Mouse (Mus musculus) gastrocnemius, postnatal 4 days (tissue): Measurements from ENCODE around the gene Klf13. TPM values are rescaled to one million over a fixed set of nuclear protein-coding genes. Genes with fewer than 3 reads are reported as not detected.

ENCODE experiments used
- DNase-seq, 2 experiments: peaks; one replicate each; pipeline ENCODE4 v3.0.0; 2021 to 2022; ENCODE audit warnings: low spot score in 2 of 2, mixed read lengths in 2 of 2
- total RNA-seq, 2 experiments: library from RNA; stranded (reverse); gene quantifications; 2 replicates each; pipeline ENCODE4 v1.2.3; 2021

The Klf13 gene
- total RNA-seq, 2 experiments from 2014 or later: 41.3 to 46.0 TPM

DNA sequence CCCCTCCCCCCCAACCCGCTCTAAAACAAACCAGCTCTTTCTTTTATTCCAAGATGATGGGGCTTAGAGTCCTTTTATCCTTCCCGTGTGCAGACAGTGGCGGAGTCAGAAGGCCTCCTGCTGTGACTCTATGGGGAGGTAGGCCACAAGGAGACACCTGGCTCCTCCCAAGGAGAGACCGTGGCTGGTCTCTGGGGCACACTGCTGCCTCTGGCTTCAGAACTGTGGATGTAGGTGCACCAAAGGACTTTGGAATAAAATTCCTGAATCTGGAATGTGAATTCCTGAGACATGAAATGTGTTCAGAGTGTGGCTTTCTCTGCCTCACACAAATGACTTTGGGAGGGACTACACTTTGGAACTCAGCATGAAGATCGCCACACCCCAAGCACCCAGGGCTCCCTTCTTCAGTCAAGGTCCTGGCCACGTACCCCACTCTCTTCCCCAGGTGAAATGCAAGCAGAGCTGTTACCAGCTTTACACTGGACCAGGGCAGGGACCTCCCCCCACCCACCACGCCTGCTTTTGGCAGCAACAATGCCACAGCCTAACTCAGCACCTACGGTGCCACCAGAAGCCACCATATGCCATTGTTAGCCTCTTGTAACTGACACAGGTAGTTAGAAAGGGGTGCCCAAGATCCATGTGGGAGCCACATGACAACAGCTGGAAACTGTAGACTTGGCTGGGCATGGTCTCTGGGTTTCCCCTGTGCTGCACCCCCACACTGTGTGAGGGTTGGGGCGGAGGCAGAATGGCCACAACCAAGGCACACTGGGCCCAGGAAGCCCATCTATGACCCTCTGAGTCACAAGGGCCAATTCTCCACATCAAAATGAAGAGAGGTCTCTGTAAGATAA, 49.4 kb downstream of the Klf13 start:
- DNase-seq: no peak

DNA sequence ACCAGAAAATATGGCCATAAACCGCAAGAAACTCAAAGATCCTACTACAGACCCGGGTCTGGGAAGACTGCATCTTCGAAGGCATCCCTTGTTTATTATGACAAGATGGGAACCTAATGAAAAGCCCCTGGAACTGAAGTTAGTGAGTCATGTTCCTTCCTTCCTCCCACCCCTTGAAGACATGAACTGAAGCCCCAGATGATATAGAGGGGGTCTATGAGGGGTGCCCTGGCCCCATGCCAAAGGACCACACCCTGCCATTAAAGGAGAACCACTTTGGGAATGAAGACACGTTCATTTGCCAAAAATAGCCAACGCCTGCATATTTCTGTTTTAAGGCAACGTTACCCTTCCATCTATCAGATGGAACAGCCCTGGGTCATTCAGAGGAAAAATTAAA, 50.0 kb downstream of the Klf13 start:
- no peak for DNase-seq

GRCm38 (mm10) chr7:63887602-63888123, 51.1 kb downstream of the Klf13 start:
- no peak for DNase-seq

DNA sequence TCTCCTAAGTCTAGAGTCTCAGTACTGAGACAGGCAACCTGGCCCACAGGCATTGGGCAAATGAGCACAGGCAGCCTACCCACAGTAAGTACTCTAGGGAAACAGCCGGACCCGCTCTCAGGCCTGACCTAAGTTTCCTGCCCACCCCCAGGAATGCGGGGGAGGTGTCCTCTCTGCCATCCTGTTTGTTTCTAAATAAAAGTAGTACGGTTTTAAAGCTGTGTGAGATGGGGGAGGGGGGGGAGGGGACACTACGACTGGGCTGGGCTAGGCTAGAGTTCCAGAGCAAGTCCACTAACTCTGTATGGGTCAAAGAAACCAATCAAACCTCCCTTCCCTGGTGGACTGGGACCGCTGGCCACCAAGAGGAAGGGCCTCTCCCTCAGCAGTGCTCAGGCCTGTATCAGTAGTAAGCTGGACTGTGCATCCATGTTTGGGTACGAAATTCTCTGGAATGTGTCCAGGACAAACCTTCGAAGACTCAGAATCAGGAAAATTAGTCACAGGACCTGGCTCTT, 51.6 kb downstream of the Klf13 start:
- DNase-seq: no peak

GRCm38 (mm10) chr7:63885025-63885424, 53.7 kb downstream of the Klf13 start:
- no peak for DNase-seq

DNA sequence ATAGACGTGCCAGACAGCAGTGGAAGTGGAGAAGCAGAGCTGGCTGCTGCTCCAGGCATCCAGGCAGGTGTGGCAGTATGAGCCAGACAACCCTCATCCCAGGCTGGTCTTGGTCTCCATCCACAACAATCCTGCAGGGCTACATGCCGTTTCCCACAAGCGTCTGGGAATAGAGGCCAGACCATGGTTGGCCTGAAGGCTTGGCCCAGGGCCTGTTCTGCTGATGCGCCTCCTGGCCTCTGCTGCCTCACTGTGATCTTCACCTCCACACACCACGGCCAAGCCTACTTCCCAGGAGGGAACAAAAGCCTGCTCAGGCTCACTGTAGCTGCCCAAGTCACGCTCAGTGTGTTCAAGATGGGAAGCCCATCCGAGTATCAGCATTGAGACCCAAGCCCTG, 56.0 kb downstream of the Klf13 start:
- no peak for DNase-seq

DNA sequence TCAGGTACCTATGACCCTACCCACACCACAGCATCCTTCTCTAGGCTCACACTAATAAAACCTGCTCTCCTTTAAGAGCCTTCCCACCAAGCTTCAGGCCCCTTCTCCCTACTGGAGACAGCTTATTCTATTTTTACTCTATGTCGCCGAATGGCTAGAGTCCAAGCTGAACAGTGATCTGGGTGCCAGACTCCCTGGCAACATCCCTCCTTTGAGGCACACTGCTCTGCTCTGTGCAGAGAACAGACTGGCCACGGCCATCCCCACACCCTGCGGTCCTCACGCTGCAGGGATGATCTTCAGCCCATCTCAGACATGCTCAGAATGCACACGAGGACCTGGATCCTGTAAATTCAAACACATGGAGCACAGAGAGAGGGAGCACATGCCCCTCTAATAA, 59.1 kb downstream of the Klf13 start:
- DNase-seq: no peak

GRCm38 (mm10) chr7:63877610-63878009, 61.1 kb downstream of the Klf13 start:
- no peak for DNase-seq

- DNase-seq: no peak
These were observed 62.1 kb downstream of the Klf13 start for GRCm38 (mm10) chr7:63876640-63877039.

DNA sequence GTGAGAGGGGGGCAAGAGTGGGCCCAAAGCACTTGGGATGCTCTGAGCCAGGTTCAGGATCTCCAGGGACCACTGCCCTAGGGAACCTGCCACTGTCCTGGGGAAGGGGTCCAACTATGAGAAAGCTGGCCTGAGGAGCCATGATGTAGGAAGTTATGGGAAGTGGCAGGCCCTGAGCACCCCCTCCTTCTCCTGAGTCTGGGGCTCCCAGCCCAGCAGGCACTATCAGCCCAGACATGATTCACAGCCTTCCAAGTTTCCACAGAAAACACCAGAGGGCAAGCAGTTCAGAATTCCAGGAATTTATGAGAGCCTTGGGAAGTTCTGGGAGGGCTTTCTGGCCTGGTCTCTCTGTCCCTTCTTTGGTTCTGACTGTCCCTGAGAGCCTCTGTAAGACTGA, 63.0 kb downstream of the Klf13 start:
- no peak for DNase-seq

DNA sequence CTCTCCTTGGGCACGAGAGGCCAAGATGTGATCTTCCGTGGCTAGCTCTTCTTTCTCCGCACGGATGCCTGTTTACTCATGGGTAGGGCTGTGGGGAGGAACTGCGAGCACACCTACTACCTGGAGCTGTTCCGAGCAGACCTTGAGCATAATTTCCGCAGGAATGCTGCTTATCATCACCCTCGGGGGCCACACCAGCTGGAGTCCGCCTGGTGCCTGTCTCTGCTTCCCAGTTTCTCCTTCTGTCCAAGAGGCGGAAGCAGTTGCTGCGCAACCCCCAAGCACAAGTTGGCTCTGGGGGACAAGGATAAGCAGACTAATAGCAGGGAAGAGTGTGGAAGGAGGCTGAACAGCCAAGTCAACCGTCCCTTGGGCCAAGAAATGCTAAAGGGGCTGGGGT, 64.8 kb downstream of the Klf13 start:
- DNase-seq: no peak

DNA sequence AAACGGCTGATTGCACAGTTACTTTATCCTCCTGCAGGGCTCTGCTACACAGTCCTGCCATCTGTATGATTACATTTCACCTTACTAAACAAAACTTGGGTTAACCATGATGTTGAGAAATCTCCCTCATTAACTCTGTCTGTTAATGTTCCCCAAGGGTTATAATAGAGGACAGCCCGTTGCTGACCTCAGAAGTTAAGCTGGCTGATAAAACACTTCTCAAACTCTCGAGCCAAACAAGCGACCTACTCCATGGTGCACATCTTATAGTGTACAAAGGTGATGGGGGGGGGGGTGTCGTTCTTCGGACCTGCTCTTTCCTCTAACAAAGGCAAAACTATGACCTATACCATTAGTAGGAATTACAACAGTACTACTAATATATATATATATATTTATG, 67.0 kb downstream of the Klf13 start:
- no peak for DNase-seq

- no peak for DNase-seq
These were observed 70.3 kb downstream of the Klf13 start for GRCm38 (mm10) chr7:63868356-63868918.

GRCm38 (mm10) chr7:63865911-63866310, 72.8 kb downstream of the Klf13 start:
- no peak for DNase-seq

- DNase-seq: no peak
These were observed 75.7 kb downstream of the Klf13 start for GRCm38 (mm10) chr7:63863046-63863445.

DNA sequence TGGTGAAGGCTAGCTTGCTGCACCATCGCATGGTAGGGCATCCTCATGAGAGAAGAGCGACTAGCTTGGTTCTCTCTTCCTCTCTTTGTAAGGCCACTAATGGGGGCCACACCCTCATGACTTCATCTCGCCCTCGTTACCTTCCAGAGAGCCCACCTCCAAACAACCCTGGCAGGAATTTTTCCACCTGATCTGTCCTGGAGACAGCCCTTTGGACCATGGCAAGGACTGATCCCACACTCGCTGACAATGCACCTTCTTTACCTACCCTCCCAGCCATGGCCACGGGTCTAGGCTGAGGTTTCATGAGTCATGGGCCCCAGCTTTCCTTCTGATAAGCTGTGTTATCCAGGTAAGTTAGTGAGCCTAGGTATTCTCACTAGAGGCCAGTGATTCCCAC, 77.6 kb downstream of the Klf13 start:
- no peak for DNase-seq

- peak; percentile 60 to 74 for DNase-seq
These were observed 80.1 kb downstream of the Klf13 start for GRCm38 (mm10) chr7:63858571-63859152.

GRCm38 (mm10) chr7:63857771-63858417, 80.8 kb downstream of the Klf13 start:
- DNase-seq: no peak

- peak; percentile 48 to 70 for DNase-seq
These were observed 83.4 kb downstream of the Klf13 start for GRCm38 (mm10) chr7:63855283-63855682.

GRCm38 (mm10) chr7:63851841-63852533, 86.7 kb downstream of the Klf13 start:
- no peak for DNase-seq
